Mouse (Mus musculus) bone marrow macrophage, adult 2 months (primary cell): ENCODE data around the gene Calml4.

Source experiments
- CTCF ChIP-seq: IDR thresholded peaks from 2 replicates; pipeline ENCODE4 v1.5.1; 2012; ENCODE audit warnings: low read depth, mild to moderate bottlenecking, low read length, moderate library complexity
- POLR2A ChIP-seq: IDR thresholded peaks from 2 replicates; pipeline ENCODE4 v1.6.1; 2012; ENCODE audit warnings: mild to moderate bottlenecking, low read depth, low read length, borderline replicate concordance

- TF ChIP-seq POLR2A, result no peak
- no peak for TF ChIP-seq CTCF
These were observed 19.8 kb upstream of the Calml4 start for GRCm38 (mm10) chr9:62838146-62838505.
